Mouse (Mus musculus) forebrain, embryonic 15.5 days (tissue): ENCODE results near the gene Frem1. TPM values are rescaled to one million over a fixed set of nuclear protein-coding genes. Genes with fewer than 3 reads are reported as not detected.

Source experiments
- ATAC-seq: fragments of 200-750 bp; cut with Nextera tagmentation; replicated peaks from 2 replicates; pipeline ENCODE4 v1.8.0; 2017; ENCODE audit warnings: mild to moderate bottlenecking, moderate TSS enrichment, moderate library complexity
- H3K27ac ChIP-seq: fragments of 300-500 bp; sonication (generic); replicated peaks from 2 replicates; pipeline ENCODE4 v1.5.1; 2015; ENCODE audit warnings: mild to moderate bottlenecking, inconsistent platforms
- H3K27me3 ChIP-seq: fragments of 300-500 bp; sonication (generic); 2 replicates; pipeline ENCODE4 v1.6.1; 2015; ENCODE audit warnings: inconsistent platforms
- H3K36me3 ChIP-seq: fragments of 300-500 bp; sonication (generic); 2 replicates; pipeline ENCODE4 v1.6.1; 2015; ENCODE audit warnings: mild to moderate bottlenecking, inconsistent platforms
- H3K4me1 ChIP-seq: fragments of 300-500 bp; sonication (generic); 2 replicates; pipeline ENCODE4 v1.6.1; 2015; ENCODE audit warnings: inconsistent platforms
- H3K4me2 ChIP-seq: fragments of 300-500 bp; sonication (generic); replicated peaks from 2 replicates; pipeline ENCODE4 v1.6.1; 2015; ENCODE audit warnings: mild to moderate bottlenecking, inconsistent platforms
- H3K4me3 ChIP-seq: fragments of 300-500 bp; sonication (generic); 2 replicates; pipeline ENCODE4 v1.5.1; 2015; ENCODE audit warnings: mild to moderate bottlenecking, inconsistent platforms
- H3K9ac ChIP-seq: fragments of 300-500 bp; sonication (generic); replicated peaks from 2 replicates; pipeline ENCODE4 v1.6.1; 2015; ENCODE audit warnings: mild to moderate bottlenecking, inconsistent platforms
- H3K9me3 ChIP-seq: fragments of 300-500 bp; sonication (generic); 2 replicates; pipeline ENCODE4 v1.6.1; 2016; ENCODE audit warnings: inconsistent platforms
- WGBS: fragments of 180-500 bp; shearing (Covaris S2); methylation state at CpG from one replicate; pipeline ENCODE4 v1.1.7; 2015; ENCODE audit warnings: mixed read lengths; 5-methylcytosine and 5-hydroxymethylcytosine counted together
- polyA plus RNA-seq: library from polyadenylated mRNA; unstranded; fragments of >200 nt; fragmentation: Nextera tagmentation; extraction: Ambion mirVana; gene quantifications from 2 replicates; pipeline ENCODE4 v1.2.1, GENCODE M21; 2015

Frem1 gene
- polyA plus RNA-seq, 1 experiment from 2014 or later = 1.7 TPM

DNA sequence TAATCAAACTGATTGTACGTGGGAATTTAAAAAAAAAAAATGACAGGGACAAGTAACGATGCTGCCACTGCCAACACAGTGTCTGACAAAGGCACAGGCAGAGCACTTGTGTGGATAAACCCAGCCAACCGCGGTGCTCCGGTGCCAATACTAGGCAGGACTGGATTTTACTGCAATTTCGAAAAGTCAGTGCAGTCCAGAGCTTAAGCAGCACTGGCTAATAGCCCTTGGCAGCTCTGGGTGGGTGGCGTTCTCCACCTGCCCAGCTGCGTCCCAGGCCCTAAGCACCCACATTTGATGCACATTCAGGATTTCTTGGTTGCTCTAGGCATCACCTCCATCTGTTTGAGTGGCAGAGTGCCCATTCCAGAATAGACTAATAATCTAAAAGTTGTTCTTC lies 188.8 kb downstream of the Frem1 start:
- ATAC-seq = no peak
- 57% methylated on average over 8 of the region's 8 CpGs for WGBS
- Histone ChIP-seq H3K9me3 (no peaks in the 10 kb centered on the region), H3K36me3 (no peaks in the 10 kb centered on the region), H3K27ac (0 out of 2 replicates have a peak overlapping the region, but pooled peaks have one; percentile 29), H3K4me3 (no peak overlapping the region), H3K27me3 (no peaks in the 10 kb centered on the region), H3K4me2 (no peak overlapping the region), H3K4me1 (peaks cover 22% of the 10 kb centered on the region), H3K9ac (no peak overlapping the region)

DNA sequence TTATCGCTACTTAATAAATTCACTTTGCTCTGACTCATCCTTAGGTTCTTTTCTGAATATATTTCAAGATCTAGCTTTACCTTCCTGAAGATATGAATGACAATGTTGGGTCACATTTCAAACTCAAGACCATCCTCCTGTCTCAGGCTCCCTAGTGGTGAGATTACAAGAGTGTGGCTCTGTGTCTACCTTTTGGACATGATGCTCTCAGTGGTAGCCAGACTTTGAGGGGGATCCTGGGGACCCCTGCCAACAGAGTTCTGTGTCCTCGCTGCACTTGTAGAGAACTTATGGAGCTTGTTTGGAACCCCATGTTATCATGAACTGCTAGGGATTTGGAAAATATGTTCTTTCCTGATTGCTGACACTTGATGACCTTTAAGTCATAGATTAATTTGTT lies 190.7 kb downstream of the Frem1 start:
- H3K4me1 ChIP-seq = peaks cover 35% of the 10 kb centered on the region
- no peak for ATAC-seq
- H3K9me3 ChIP-seq = no peaks in the 10 kb centered on the region
- no peak overlapping the region for H3K4me2 ChIP-seq
- H3K9ac ChIP-seq = no peak overlapping the region
- WGBS = 92% methylated on average over 2 of the region's 2 CpGs
- H3K36me3 ChIP-seq = no peaks in the 10 kb centered on the region
- H3K27me3 ChIP-seq = no peaks in the 10 kb centered on the region
- H3K4me3 ChIP-seq = no peak overlapping the region
- H3K27ac ChIP-seq = no peak overlapping the region

- no peak for ATAC-seq
- H3K4me3 ChIP-seq = no peak overlapping the region
- H3K36me3 ChIP-seq = no peaks in the 10 kb centered on the region
- no peaks in the 10 kb centered on the region for H3K27me3 ChIP-seq
- H3K9ac ChIP-seq = no peak overlapping the region
- H3K9me3 ChIP-seq = no peaks in the 10 kb centered on the region
- H3K4me1 ChIP-seq = peaks cover 37% of the 10 kb centered on the region
- 24% methylated on average over 3 of the region's 3 CpGs for WGBS
- no peak overlapping the region for H3K4me2 ChIP-seq
- H3K27ac ChIP-seq = peak overlapping the region; percentile 95; the same call in 1 of the 2 replicates
Observed at GRCm38 (mm10) chr4:82860566-82860965, 191.6 kb downstream of the Frem1 start.

DNA sequence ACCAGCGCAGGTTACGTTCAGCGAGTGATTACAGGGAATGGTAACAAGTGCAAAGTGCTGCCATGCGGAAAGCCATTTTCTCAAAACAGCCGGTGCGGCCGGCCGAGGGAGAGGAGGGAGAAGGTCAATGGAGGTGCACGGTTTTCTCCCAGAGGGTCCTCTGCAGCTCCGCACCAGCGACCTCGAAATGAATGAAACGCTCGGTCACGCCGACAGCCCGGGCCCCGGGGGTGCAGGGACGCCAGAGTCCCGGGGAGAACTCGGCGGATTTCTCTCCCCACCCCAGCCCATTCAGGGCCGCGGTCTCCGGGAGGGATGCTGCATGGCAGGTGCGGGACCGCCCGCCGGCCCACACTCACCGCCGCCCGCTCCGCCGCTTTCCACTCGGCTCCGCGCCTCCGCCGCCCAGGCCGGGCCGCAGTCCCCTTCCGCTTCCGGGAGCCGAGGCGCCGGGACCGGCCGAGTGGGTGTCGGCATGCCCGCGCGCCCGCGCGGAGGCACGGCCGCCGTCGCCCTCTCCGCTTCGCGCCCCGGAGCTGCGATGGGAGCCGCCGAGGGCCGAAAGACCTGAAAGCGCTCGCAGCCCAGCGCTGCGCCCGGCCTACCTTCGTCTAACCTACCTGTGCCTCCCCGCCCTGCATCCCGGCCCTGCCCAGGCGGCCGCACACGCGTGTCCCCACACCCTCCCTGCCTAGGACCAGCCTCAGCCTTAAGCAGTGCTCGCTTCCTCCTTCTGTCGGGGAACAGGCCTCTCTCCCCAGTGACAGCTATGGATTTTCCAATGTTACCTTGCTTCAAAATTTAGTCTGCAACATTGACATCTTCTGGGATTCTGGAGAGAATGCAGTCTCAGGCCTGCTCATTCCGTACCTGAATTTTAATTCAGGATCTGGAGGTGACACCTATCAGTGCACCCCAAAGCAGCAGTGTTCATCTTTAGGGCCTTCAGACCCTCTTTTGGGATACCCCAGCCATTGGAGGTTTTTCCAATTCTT lies 192.7 kb downstream of the Frem1 start, which contains the start of gene Zdhhc21:
Gene Zdhhc21 (minus strand): TSS at position 828 of the 995 bp plus-strand sequence.
- Histone ChIP-seq H3K9me3 (no peaks in the 10 kb centered on the region), H3K9ac (peak within 1 kb of the TSS; percentile 91), H3K27me3 (no peaks in the 10 kb centered on the region), H3K4me2 (peak within 1 kb of the TSS; percentile 73), H3K4me3 (peak within 1 kb of the TSS; percentile 72), H3K4me1 (peaks cover 37% of the 10 kb centered on the region), H3K36me3 (no peaks in the 10 kb centered on the region), H3K27ac (peak within 1 kb of the TSS; percentile 95)
- ATAC-seq = peak; percentile 92
- WGBS = under 1% methylated on average over 71 of the region's 82 CpGs

- Histone ChIP-seq H3K4me3 (peak overlapping the region; percentile 72), H3K36me3 (no peaks in the 10 kb centered on the region), H3K9me3 (no peaks in the 10 kb centered on the region), H3K4me2 (peak overlapping the region; percentile 73), H3K27ac (peak overlapping the region; percentile 95), H3K4me1 (peaks cover 37% of the 10 kb centered on the region), H3K27me3 (no peaks in the 10 kb centered on the region), H3K9ac (peak overlapping the region; percentile 91)
- no peak for ATAC-seq
- 22% methylated on average over 4 of the region's 4 CpGs for whole genome bisulfite sequencing
Observed at GRCm38 (mm10) chr4:82858431-82859010, 193.6 kb downstream of the Frem1 start.

DNA sequence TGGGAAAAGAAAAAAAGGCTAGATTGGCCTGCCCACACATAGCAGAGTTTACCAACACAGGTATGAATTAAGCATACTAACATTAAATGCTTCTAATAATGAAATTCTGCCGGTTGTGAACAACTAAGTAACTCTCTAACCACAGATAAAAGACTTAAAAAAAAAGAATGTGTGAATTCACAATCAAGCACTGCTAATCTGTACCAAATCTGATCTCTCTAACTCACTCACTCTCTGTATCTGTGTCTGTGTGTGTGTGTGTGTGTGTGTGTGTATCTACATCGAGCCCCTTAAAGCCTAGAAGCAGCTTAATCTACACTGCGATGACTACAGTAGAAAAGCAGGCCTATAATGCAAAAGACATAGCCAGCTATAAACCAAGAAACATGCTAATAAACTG lies 195.2 kb downstream of the Frem1 start:
- no peak overlapping the region for H3K9ac ChIP-seq
- no peaks in the 10 kb centered on the region for H3K27me3 ChIP-seq
- no peaks in the 10 kb centered on the region for H3K36me3 ChIP-seq
- no peaks in the 10 kb centered on the region for H3K9me3 ChIP-seq
- no peak overlapping the region for H3K4me2 ChIP-seq
- no peak overlapping the region for H3K4me3 ChIP-seq
- 0 out of 2 replicates have a peak overlapping the region, but pooled peaks have one; percentile 15 for H3K27ac ChIP-seq
- 86% methylated on average over 3 of the region's 3 CpGs for WGBS
- H3K4me1 ChIP-seq = peaks cover 29% of the 10 kb centered on the region
- ATAC-seq = no peak

- no peak for ATAC-seq
- H3K27me3 ChIP-seq = no peaks in the 10 kb centered on the region
- 75% methylated on average over 2 of the region's 2 CpGs for WGBS
- no peaks in the 10 kb centered on the region for H3K9me3 ChIP-seq
- 0 out of 2 replicates have a peak, but pooled peaks cover 4% of the 10 kb centered on the region for H3K36me3 ChIP-seq
- H3K27ac ChIP-seq = no peak overlapping the region
- H3K9ac ChIP-seq = no peak overlapping the region
- H3K4me3 ChIP-seq = no peak overlapping the region
- no peak overlapping the region for H3K4me2 ChIP-seq
- H3K4me1 ChIP-seq = peaks cover 20% of the 10 kb centered on the region
Observed at GRCm38 (mm10) chr4:82853809-82854208, 198.3 kb downstream of the Frem1 start.

DNA sequence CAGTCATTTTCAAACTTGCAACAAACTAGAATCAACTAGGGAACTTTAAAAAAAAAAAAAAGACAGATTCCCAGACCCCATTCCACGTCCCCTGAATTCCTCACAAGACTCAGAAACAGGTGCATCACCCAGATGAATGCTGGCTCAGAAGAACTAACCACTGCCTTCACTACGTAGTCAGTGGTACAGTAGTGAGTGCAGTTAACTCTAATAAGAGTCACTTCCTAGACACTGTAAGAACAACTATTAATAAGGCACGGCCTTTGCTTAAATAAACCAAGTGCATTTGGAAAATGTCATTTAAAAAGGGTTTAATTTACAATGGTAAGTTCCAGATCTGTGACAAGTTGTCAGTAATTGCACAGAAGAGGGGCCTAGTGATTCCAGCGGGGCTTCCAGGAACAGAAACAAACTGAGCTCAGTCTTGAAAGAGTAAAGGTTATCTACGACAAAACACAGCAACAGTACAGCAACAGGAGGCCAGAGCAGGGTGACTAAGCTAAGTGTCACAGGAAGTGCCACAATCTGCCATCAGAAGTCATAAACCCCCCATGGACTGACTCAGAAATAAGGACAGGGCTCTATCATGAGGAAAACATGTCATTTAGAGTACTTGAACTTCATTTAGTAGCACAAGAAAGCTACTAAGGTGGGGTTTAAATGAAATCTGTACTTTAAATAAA lies 203.4 kb downstream of the Frem1 start:
- Histone ChIP-seq H3K9me3 (no peaks in the 10 kb centered on the region), H3K4me3 (no peak overlapping the region), H3K27me3 (no peaks in the 10 kb centered on the region), H3K36me3 (peaks cover 11% of the 10 kb centered on the region; the same call in 1 of the 2 replicates), H3K4me1 (no peaks in the 10 kb centered on the region), H3K4me2 (no peak overlapping the region), H3K9ac (no peak overlapping the region), H3K27ac (no peak overlapping the region)
- no peak for ATAC-seq
- 50% methylated on average over 5 of the region's 5 CpGs for WGBS

Other genes starting within 250 kb of the Frem1 start
- gene Zdhhc21, start 192.4 kb downstream of the Frem1 start, polyA plus RNA-seq = 18.2 and 18.3 TPM in 2 replicates
- 0.19 and 0.27 TPM in 2 replicates for gene Cer1, start 167.2 kb downstream of the Frem1 start, polyA plus RNA-seq